Mouse (Mus musculus) ES-E14 (cell line): ENCODE measurements at regions not wholly inside any gene's neighbourhood (a gene's known extent, or its start where the extent isn't known, plus 50 kb on each side); places are given as distances from the start of the nearest gene placed in this dataset.

Experiments
- DNase-seq: peaks from one replicate; pipeline ENCODE4 v3.0.0-alpha.2; 2013; ENCODE audit warnings: low read depth, low spot score
- H3K27ac ChIP-seq: 2 replicates; pipeline ENCODE4 v1.5.1; 2012; ENCODE audit warnings: low read depth, mild to moderate bottlenecking, low read length, moderate library complexity, mixed read lengths; ENCODE audit not compliant: poor library complexity, insufficient read depth, severe bottlenecking
- H3K36me3 ChIP-seq: 2 replicates; pipeline ENCODE4 v1.6.1; 2012; ENCODE audit warnings: mild to moderate bottlenecking, low read length, moderate library complexity, mixed read lengths; ENCODE audit not compliant: control insufficient read depth, poor library complexity, insufficient read depth, severe bottlenecking
- H3K4me1 ChIP-seq, 2 experiments: fragments of 150-350 bp in 1 of 2; sonication (generic) in 1 of 2; 2 replicates each; pipeline ENCODE4 v1.6.1; 2012; ENCODE audit warnings: low read length in 2 of 2, mild to moderate bottlenecking in 1 of 2, mixed read lengths in 1 of 2; ENCODE audit not compliant: control insufficient read depth in 2 of 2, insufficient read depth in 2 of 2, poor library complexity in 1 of 2
- H3K4me3 ChIP-seq, 2 experiments: fragments of 150-350 bp in 1 of 2; sonication (generic) in 1 of 2; 2 replicates each; pipeline ENCODE4 v1.5.1; 2012; ENCODE audit warnings: low read length in 2 of 2, low read depth in 1 of 2, mild to moderate bottlenecking in 1 of 2, mixed read lengths in 1 of 2; ENCODE audit not compliant: insufficient read depth in 1 of 2, poor library complexity in 1 of 2, severe bottlenecking in 1 of 2
- H3K9ac ChIP-seq: 2 replicates; pipeline ENCODE4 v1.6.1; 2012; ENCODE audit warnings: low read depth, mild to moderate bottlenecking, low read length, mixed read lengths; ENCODE audit not compliant: poor library complexity, insufficient read depth, severe bottlenecking
- H3K9me3 ChIP-seq: fragments of 150-350 bp; sonication (generic); 2 replicates; pipeline ENCODE4 v1.6.1; 2012; ENCODE audit warnings: low read depth, mild to moderate bottlenecking, low read length; ENCODE audit not compliant: control insufficient read depth, insufficient read depth
- CHD2 ChIP-seq: IDR thresholded peaks from 2 replicates; pipeline ENCODE4 v1.6.1; 2014; ENCODE audit warnings: mild to moderate bottlenecking, low read depth, low read length, inconsistent platforms
- HCFC1 ChIP-seq: IDR thresholded peaks from 2 replicates; pipeline ENCODE4 v1.6.1; 2012; ENCODE audit warnings: low read length, inconsistent platforms, borderline replicate concordance; ENCODE audit not compliant: insufficient read depth
- MAFK ChIP-seq: IDR thresholded peaks from 2 replicates; pipeline ENCODE4 v1.6.1; 2014; ENCODE audit warnings: mild to moderate bottlenecking, low read depth, low read length, inconsistent platforms; ENCODE audit not compliant: insufficient read depth
- ZC3H11A ChIP-seq: IDR thresholded peaks from 2 replicates; pipeline ENCODE4 v1.6.1; 2012; ENCODE audit warnings: low read depth, mild to moderate bottlenecking, inconsistent platforms, low read length, borderline replicate concordance
- ZNF384 ChIP-seq: IDR thresholded peaks from 2 replicates; pipeline ENCODE4 v1.6.1; 2012; ENCODE audit warnings: low read depth, low read length, inconsistent platforms
- in situ Hi-C, 2 experiments: fragments of 600-800 bp; cut with MboI; formaldehyde crosslinking; loops; one replicate each; pipeline ENCODE4 v1.15.1; 2025; ENCODE audit warnings: low sequenced_read_pairs in 2 of 2, inconsistent platforms in 1 of 2; ENCODE audit not compliant: unreplicated experiment in 2 of 2

DNA sequence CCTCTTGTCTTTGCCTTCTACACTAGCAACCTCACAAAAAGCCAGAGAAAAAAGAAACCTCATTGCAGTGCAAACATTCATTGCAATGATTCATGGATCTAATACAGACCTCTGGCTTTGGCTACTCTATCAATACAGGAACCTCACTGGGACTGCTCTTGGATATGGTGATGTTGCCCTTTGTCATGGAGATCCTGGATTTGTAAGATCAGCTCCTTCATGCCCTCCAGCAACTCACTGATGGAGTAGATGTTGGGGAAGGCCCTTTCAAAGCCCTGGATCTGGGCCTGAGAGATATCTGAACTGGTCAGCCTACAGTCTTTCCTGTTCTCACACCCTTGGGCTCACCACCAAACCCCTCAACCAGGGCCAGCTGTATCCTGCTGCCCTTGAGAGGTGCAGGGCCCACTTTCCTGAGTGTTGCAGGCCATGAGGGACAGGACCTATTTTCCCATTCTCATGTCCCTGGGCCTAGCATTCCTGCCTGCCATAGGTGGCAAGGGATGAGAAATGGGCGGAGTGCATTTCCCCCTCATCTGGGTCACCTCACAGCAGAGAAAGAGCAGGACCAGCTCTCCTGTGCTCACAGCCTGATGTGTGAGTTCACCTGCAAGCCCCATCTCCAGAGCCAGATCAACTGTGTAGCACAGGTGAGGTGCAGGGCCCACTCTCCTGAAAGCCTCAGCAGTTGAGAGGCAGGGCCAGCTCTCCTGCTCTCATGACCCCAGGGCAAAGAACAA lies 218.1 kb downstream of the Antxr2 start:
- H3K36me3 ChIP-seq, result no peaks in the 10 kb centered on the region
- DNase-seq, result peak; percentile 33
- H3K4me1 ChIP-seq, result peaks cover 0 to 3% of the 10 kb centered on the region in 2 experiments; a peak in 1 of 4 replicates
- H3K9me3 ChIP-seq, result no peaks in the 10 kb centered on the region
- no peak for TF ChIP-seq HCFC1
- no peak for TF ChIP-seq MAFK
- TF ChIP-seq CHD2, result no peak
- no peak for TF ChIP-seq ZC3H11A
- no peak for TF ChIP-seq ZNF384
- in situ Hi-C loops, result no loop called here
- H3K4me3 ChIP-seq, result no peak overlapping the region
- no peak overlapping the region for H3K9ac ChIP-seq
- H3K27ac ChIP-seq, result no peak overlapping the region

DNA sequence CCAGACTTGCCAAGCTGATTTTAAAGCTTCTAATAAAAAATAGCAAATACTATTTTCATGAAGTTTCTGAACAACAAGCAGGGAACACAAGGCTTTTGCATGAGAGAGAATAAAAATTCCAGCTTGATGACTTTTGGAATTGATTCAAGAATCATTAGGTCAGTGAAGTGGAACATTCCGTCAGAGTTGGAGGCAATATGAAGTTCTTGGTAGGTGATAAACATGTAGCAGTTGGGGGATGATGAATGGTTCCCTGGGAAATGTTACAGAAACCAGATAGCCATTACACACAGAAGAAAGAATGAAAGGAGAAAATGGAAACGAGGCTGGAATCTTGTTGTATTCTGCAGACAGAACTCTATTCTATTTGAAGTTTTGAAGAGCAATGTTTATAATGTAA lies 221.8 kb downstream of the Antxr2 start:
- Histone ChIP-seq H3K27ac (no peak overlapping the region), H3K9ac (no peak overlapping the region), H3K4me1 (peaks cover 0 to 3% of the 10 kb centered on the region in 2 experiments; a peak in 1 of 4 replicates), H3K4me3 (no peak overlapping the region), H3K9me3 (no peaks in the 10 kb centered on the region), H3K36me3 (no peaks in the 10 kb centered on the region)
- DNase-seq, result no peak
- no peak for TF ChIP-seq ZNF384
- TF ChIP-seq CHD2, result no peak
- no peak for TF ChIP-seq MAFK
- TF ChIP-seq ZC3H11A, result no peak
- no peak for TF ChIP-seq HCFC1
- in situ Hi-C loops, result no loop called here

DNA sequence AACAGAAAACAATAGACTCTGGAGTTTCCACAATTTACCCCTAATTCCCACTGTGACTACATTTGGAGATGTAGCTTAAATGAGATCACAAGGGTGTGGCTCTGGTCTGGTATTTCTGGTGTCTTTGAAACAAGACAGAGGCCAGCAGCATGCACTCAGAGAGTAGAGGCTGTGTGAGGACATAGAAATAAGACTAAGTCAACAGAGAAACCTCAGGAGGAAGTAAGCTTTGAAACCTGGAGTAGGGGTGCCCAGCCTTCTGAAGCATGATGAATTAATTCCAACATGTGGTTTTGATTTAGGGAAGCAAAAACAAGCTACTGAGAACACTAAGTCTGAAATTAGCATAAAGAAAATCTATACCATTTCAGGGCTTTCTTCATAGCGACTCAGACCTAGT lies 223.7 kb downstream of the Antxr2 start:
- no peak for DNase-seq

DNA sequence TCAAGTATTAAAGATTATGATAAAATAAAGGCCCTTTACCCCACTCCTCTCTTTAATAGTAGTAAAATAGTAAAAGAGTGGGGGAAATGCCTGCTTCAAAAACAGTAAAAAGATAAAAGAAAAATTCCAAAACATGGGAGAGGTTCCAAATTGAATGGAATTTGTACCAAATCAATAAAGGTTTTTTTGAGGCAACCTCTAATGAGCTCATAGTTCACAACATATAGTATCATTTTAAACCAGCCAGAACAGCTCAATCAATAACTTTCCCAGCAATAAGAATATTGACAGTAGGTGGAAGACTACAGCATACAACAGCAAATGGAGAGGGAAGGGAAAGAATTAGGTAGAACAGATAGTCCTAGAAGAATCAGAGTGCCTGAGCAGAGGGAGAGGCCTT lies 224.1 kb downstream of the Antxr2 start:
- Histone ChIP-seq H3K9ac (no peak overlapping the region), H3K27ac (no peak overlapping the region), H3K9me3 (no peaks in the 10 kb centered on the region), H3K4me1 (no peaks in the 10 kb centered on the region), H3K36me3 (no peaks in the 10 kb centered on the region), H3K4me3 (no peak overlapping the region)
- TF ChIP-seq ZC3H11A (no peak), CHD2 (no peak), MAFK (no peak), ZNF384 (no peak), HCFC1 (no peak)
- no peak for DNase-seq
- in situ Hi-C loops, result no loop called here

More for the DNA sequence above, 223.7 kb downstream of the Antxr2 start:
- in situ Hi-C loops, result no loop called here
- no peak for TF ChIP-seq CHD2
- no peak for TF ChIP-seq ZNF384
- no peak overlapping the region for H3K4me3 ChIP-seq
- no peak overlapping the region for H3K27ac ChIP-seq
- no peaks in the 10 kb centered on the region for H3K4me1 ChIP-seq
- H3K9ac ChIP-seq, result no peak overlapping the region
- no peaks in the 10 kb centered on the region for H3K36me3 ChIP-seq
- H3K9me3 ChIP-seq, result no peaks in the 10 kb centered on the region

DNA sequence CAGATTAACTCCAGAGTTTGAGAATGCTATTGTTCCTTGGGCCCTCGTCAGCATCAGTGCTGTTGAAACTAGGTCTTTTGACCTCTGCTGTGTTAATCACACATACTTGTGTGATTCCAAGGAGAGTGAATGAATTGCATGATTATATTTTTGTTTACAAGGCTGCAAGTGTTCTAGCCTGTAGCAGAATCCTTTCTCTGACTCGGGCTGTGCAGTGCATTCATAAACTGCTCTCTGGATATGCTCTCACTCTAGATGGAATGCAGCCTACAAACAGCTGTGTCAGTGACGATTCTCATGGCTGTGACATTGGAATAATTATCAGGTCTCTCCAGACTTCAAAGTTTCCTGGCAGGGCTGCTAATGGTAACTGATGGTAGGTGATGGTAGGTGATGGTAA lies 230.8 kb downstream of the Antxr2 start:
- TF ChIP-seq CHD2 (no peak), ZNF384 (no peak), MAFK (no peak), HCFC1 (no peak), ZC3H11A (no peak)
- Histone ChIP-seq H3K27ac (no peak overlapping the region), H3K9me3 (no peaks in the 10 kb centered on the region), H3K4me3 (no peak overlapping the region), H3K9ac (no peak overlapping the region), H3K36me3 (no peaks in the 10 kb centered on the region), H3K4me1 (no peaks in the 10 kb centered on the region)
- DNase-seq, result no peak
- in situ Hi-C loops, result no loop called here
